Mouse (Mus musculus) thymus, adult 2 months (tissue): Measurements from ENCODE around the gene Itfg2.

Experiments used
- CTCF ChIP-seq: fragments of 200-500 bp; IDR thresholded peaks from 2 replicates; pipeline ENCODE4 v1.5.1; 2012; ENCODE audit warnings: mild to moderate bottlenecking, control low read depth, low read length, moderate library complexity, borderline replicate concordance; ENCODE audit not compliant: control insufficient read depth, poor library complexity, insufficient read depth; ENCODE audit errors: extremely low read depth
- POLR2A ChIP-seq: fragments of 200-500 bp; IDR thresholded peaks from 2 replicates; pipeline ENCODE4 v1.6.1; 2012; ENCODE audit warnings: mild to moderate bottlenecking, low read length, control low read depth, moderate library complexity; ENCODE audit not compliant: control insufficient read depth, poor library complexity, insufficient read depth; ENCODE audit errors: extremely low read depth

DNA sequence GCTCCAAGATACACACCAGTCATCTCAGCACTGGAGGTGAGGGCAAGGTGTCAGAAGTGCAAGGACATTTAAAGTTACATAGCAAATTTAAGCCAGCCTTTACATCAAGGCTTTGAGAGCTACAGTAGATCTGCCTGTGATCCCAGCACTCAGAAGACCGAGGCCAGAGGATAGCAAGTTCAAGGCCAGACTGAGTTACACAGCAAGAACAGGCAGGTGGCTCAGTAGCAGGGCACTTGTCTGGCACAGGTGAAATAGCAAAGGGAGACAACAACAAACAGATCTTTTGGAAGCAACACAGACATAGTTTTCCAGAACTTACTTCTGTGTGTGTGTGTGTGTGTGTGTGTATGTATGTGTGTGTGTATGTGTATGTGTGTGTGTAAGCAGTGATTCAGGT is 6.7 kb downstream of the Itfg2 start:
- TF ChIP-seq CTCF (no peak), POLR2A (no peak)
